Mouse (Mus musculus) lung, embryonic 16.5 days (tissue): ENCODE measurements at regions not wholly inside any gene's neighbourhood (a gene's known extent, or its start where the extent isn't known, plus 50 kb on each side); places are given as distances from the start of the nearest gene placed in this dataset.

ENCODE experiments used
- ATAC-seq: fragments of 200-750 bp; cut with Nextera tagmentation; 2 replicates; pipeline ENCODE4 v1.8.0; 2017; ENCODE audit warnings: low read depth, mild to moderate bottlenecking, moderate library complexity
- H3K27ac ChIP-seq: fragments of 300-500 bp; sonication (generic); 2 replicates; pipeline ENCODE4 v1.5.1; 2014; ENCODE audit warnings: mild to moderate bottlenecking, control low read depth, low read length
- H3K27me3 ChIP-seq: fragments of 300-500 bp; sonication (generic); 2 replicates; pipeline ENCODE4 v1.6.1; 2014; ENCODE audit warnings: low read depth, low read length, mixed read lengths; ENCODE audit not compliant: control insufficient read depth, insufficient read depth
- H3K36me3 ChIP-seq: fragments of 300-500 bp; sonication (generic); 2 replicates; pipeline ENCODE4 v1.6.1; 2014; ENCODE audit warnings: low read length; ENCODE audit not compliant: control insufficient read depth, insufficient read depth
- H3K4me1 ChIP-seq: fragments of 300-500 bp; sonication (generic); replicated peaks from 2 replicates; pipeline ENCODE4 v1.6.1; 2014; ENCODE audit warnings: low read length, mixed read lengths; ENCODE audit not compliant: control insufficient read depth, insufficient read depth
- H3K4me2 ChIP-seq: fragments of 300-500 bp; sonication (generic); 2 replicates; pipeline ENCODE4 v1.6.1; 2014; ENCODE audit warnings: low read depth, low read length, control low read depth
- H3K4me3 ChIP-seq: fragments of 300-500 bp; sonication (generic); 2 replicates; pipeline ENCODE4 v1.5.1; 2014; ENCODE audit warnings: mild to moderate bottlenecking, low read length, control low read depth
- H3K9ac ChIP-seq: fragments of 300-500 bp; sonication (generic); 2 replicates; pipeline ENCODE4 v1.6.1; 2014; ENCODE audit warnings: low read length, control low read depth
- H3K9me3 ChIP-seq: fragments of 300-500 bp; sonication (generic); 2 replicates; pipeline ENCODE4 v1.6.1; 2016; ENCODE audit warnings: low read length; ENCODE audit not compliant: control insufficient read depth
- WGBS: fragments of 180-500 bp; shearing (Covaris S2); extraction: QIAGEN DNeasy Blood & Tissue Kit; methylation state at CpG from one replicate; pipeline ENCODE4 v1.1.7; 2014; 5-methylcytosine and 5-hydroxymethylcytosine counted together

- no peak overlapping the region for H3K4me3 ChIP-seq
- no peak overlapping the region for H3K27ac ChIP-seq
- H3K36me3 ChIP-seq, result no peaks in the 10 kb centered on the region
- H3K9me3 ChIP-seq, result no peaks in the 10 kb centered on the region
- no peaks in the 10 kb centered on the region for H3K4me1 ChIP-seq
- no peaks in the 10 kb centered on the region for H3K27me3 ChIP-seq
- ATAC-seq, result no peak
- no peak overlapping the region for H3K9ac ChIP-seq
- no peak overlapping the region for H3K4me2 ChIP-seq
These were observed 2227.7 kb downstream of the 9330182O14Rik start for GRCm38 (mm10) chr15:42361871-42362270.

GRCm38 (mm10) chr15:42364979-42365378, 2230.8 kb downstream of the 9330182O14Rik start:
- Histone ChIP-seq H3K4me2 (no peak overlapping the region), H3K27ac (no peak overlapping the region), H3K9me3 (no peaks in the 10 kb centered on the region), H3K9ac (no peak overlapping the region), H3K27me3 (no peaks in the 10 kb centered on the region), H3K36me3 (no peaks in the 10 kb centered on the region), H3K4me3 (no peak overlapping the region), H3K4me1 (no peaks in the 10 kb centered on the region)
- no peak for ATAC-seq
- 75% methylated on average over 1 of the region's 1 CpGs for WGBS

- Histone ChIP-seq H3K4me2 (no peak overlapping the region), H3K27me3 (no peaks in the 10 kb centered on the region), H3K9ac (no peak overlapping the region), H3K36me3 (no peaks in the 10 kb centered on the region), H3K4me3 (no peak overlapping the region), H3K9me3 (no peaks in the 10 kb centered on the region), H3K4me1 (no peaks in the 10 kb centered on the region), H3K27ac (no peak overlapping the region)
- ATAC-seq, result no peak
- WGBS, result 73% methylated on average over 3 of the region's 3 CpGs
These were observed 2232.6 kb downstream of the 9330182O14Rik start for GRCm38 (mm10) chr15:42366796-42367195.

GRCm38 (mm10) chr15:42369603-42370002, 2235.4 kb downstream of the 9330182O14Rik start:
- no peak overlapping the region for H3K27ac ChIP-seq
- no peak for ATAC-seq
- H3K27me3 ChIP-seq, result no peaks in the 10 kb centered on the region
- H3K9ac ChIP-seq, result no peak overlapping the region
- H3K9me3 ChIP-seq, result no peaks in the 10 kb centered on the region
- no peaks in the 10 kb centered on the region for H3K4me1 ChIP-seq
- H3K4me3 ChIP-seq, result no peak overlapping the region
- no peak overlapping the region for H3K4me2 ChIP-seq
- no peaks in the 10 kb centered on the region for H3K36me3 ChIP-seq

GRCm38 (mm10) chr15:42370044-42370443, 2235.9 kb downstream of the 9330182O14Rik start:
- ATAC-seq, result no peak

GRCm38 (mm10) chr15:42372704-42373286, 2238.6 kb downstream of the 9330182O14Rik start:
- H3K4me2 ChIP-seq, result no peak overlapping the region
- no peaks in the 10 kb centered on the region for H3K4me1 ChIP-seq
- no peak for ATAC-seq
- no peak overlapping the region for H3K4me3 ChIP-seq
- H3K9me3 ChIP-seq, result no peaks in the 10 kb centered on the region
- no peaks in the 10 kb centered on the region for H3K27me3 ChIP-seq
- no peak overlapping the region for H3K27ac ChIP-seq
- no peak overlapping the region for H3K9ac ChIP-seq
- WGBS, result 78% methylated on average over 2 of the region's 2 CpGs
- H3K36me3 ChIP-seq, result no peaks in the 10 kb centered on the region

More at GRCm38 (mm10) chr15:42370044-42370443, 2235.9 kb downstream of the 9330182O14Rik start:
- H3K27ac ChIP-seq, result no peak overlapping the region
- no peaks in the 10 kb centered on the region for H3K27me3 ChIP-seq
- no peaks in the 10 kb centered on the region for H3K9me3 ChIP-seq
- H3K9ac ChIP-seq, result no peak overlapping the region
- no peak overlapping the region for H3K4me3 ChIP-seq
- H3K36me3 ChIP-seq, result no peaks in the 10 kb centered on the region
- WGBS, result 64% methylated on average over 1 of the region's 1 CpGs
- H3K4me1 ChIP-seq, result no peaks in the 10 kb centered on the region
- H3K4me2 ChIP-seq, result no peak overlapping the region
